8 mouse cellular contexts compared by ENCODE assay signal in genomic region chr15:102670767-102671575, GRCm38 (mm10). TPM values are rescaled to one million over a fixed set of nuclear protein-coding genes. Genes with fewer than 3 reads are reported as not detected.
DNase-seq lines count a peak whose midpoint lies in the region; ATAC-seq and TF ChIP-seq lines count a peak whose summit lies in the region.

No protein-coding gene starts in this region.

- H3K27me3 ChIP-seq in E14TG2a.4 (ENCODE audit: insufficient read depth, low read length): no peaks in the 10 kb centered on the region
- no peaks in the 10 kb centered on the region for H3K27me3 ChIP-seq in forebrain, embryonic 13.5 days
- no peaks in the 10 kb centered on the region for H3K27me3 ChIP-seq in neural tube, embryonic 15.5 days (replicated peaks)

- peaks cover 76% of the 10 kb centered on the region for H3K4me1 ChIP-seq in E14TG2a.4 (replicated peaks; ENCODE audit: low read depth, low read length)
- peaks cover 41% of the 10 kb centered on the region for H3K4me1 ChIP-seq in forebrain, embryonic 13.5 days
- peaks cover 46% of the 10 kb centered on the region for H3K4me1 ChIP-seq in neural tube, embryonic 15.5 days

- peak overlapping the region; percentile 91 for H3K4me3 ChIP-seq in E14TG2a.4 (replicated peaks; ENCODE audit: low read length)
- peak overlapping the region; percentile 79 for H3K4me3 ChIP-seq in forebrain, embryonic 13.5 days
- peak overlapping the region; percentile 74 for H3K4me3 ChIP-seq in neural tube, embryonic 15.5 days (replicated peaks)

- peaks cover 38% of the 10 kb centered on the region for H3K36me3 ChIP-seq in E14TG2a.4 (ENCODE audit: insufficient read depth, low read length)
- H3K36me3 ChIP-seq in forebrain, embryonic 13.5 days (ENCODE audit: poor library complexity, severe bottlenecking): peaks cover 21% of the 10 kb centered on the region
- peaks cover 7% of the 10 kb centered on the region for H3K36me3 ChIP-seq in neural tube, embryonic 15.5 days

- TF ChIP-seq CTCF in E14TG2a.4 (conservative IDR thresholded peaks at IDR 0.05; ENCODE audit: low read length): peak; percentile 94

- peak; percentile 96 for DNase-seq in c-Kit-positive CD71-positive TER-119-positive erythroid progenitor cells, embryonic 14.5 days (ENCODE audit: low spot score)
- peak; percentile 96 to 97 for DNase-seq in heart, postnatal 14 days
- DNase-seq in layer of hippocampus, adult 11-12 months (ENCODE audit: low spot score): peak; percentile 97
- peak; percentile 98 for DNase-seq in lung, adult 18-20 months
- DNase-seq in testis, postnatal 14 days (ENCODE audit: low spot score): peak; percentile 98

- peak overlapping the region; percentile 84 for H3K4me2 ChIP-seq in forebrain, embryonic 13.5 days
- H3K4me2 ChIP-seq in neural tube, embryonic 15.5 days: peak overlapping the region; percentile 76

- under 1% methylated on average over 53 of the region's 53 CpGs for WGBS in forebrain, embryonic 13.5 days
- WGBS in neural tube, embryonic 15.5 days: under 1% methylated on average over 53 of the region's 53 CpGs

- peak overlapping the region; percentile 92 for H3K9ac ChIP-seq in forebrain, embryonic 13.5 days
- H3K9ac ChIP-seq in neural tube, embryonic 15.5 days (replicated peaks): peak overlapping the region; percentile 96

- peak overlapping the region; percentile 99 for H3K27ac ChIP-seq in forebrain, embryonic 13.5 days
- H3K27ac ChIP-seq in neural tube, embryonic 15.5 days (replicated peaks): peak overlapping the region; percentile 97

- H3K9me3 ChIP-seq in E14TG2a.4 (ENCODE audit: low read length): no peaks in the 10 kb centered on the region
- no peaks in the 10 kb centered on the region for H3K9me3 ChIP-seq in forebrain, embryonic 13.5 days (replicated peaks)
- H3K9me3 ChIP-seq in neural tube, embryonic 15.5 days (replicated peaks): no peaks in the 10 kb centered on the region

- ATAC-seq in forebrain, embryonic 13.5 days: peak; percentile 93
- ATAC-seq in neural tube, embryonic 15.5 days (ENCODE audit: low FRiP score): peak; percentile 87

- intact Hi-C loops in heart, postnatal 14 days (cut with DNase I): loop anchor here (2.0 kb wide), 1 partner anchor 46 kb away; the partner anchor contains the start of genes Atf7 and Gm28047

RNA-seq across cellular contexts. Expression of gene Atp5g2, which starts 1.2 kb away (rescaled TPM):
- 52.3 and 79.6 TPM in 2 replicates for polyA plus RNA-seq in forebrain, embryonic 13.5 days (2015; fragmentation: Nextera tagmentation; extraction: Ambion mirVana)
- total RNA-seq in heart, postnatal 14 days (2021): 10 to 100 TPM; 22.8 to 37.2 TPM
- 49.7 and 63.7 TPM in 2 replicates for polyA plus RNA-seq in neural tube, embryonic 15.5 days (2015; fragmentation: Nextera tagmentation; extraction: Ambion mirVana)

RNA-seq across cellular contexts. Expression of gene Atf7, which starts 45.7 kb away (rescaled TPM):
- 19.8 and 22.1 TPM in 2 replicates for polyA plus RNA-seq in forebrain, embryonic 13.5 days (2015; fragmentation: Nextera tagmentation; extraction: Ambion mirVana)
- 10 to 100 TPM; 65.2 to 68.8 TPM for total RNA-seq in heart, postnatal 14 days (2021)
- polyA plus RNA-seq in neural tube, embryonic 15.5 days (2015; fragmentation: Nextera tagmentation; extraction: Ambion mirVana): 16.6 and 19.5 TPM in 2 replicates

RNA-seq across cellular contexts. Expression of gene Gm28047, which starts 46.1 kb away (rescaled TPM):
- not detected in 2 replicates for polyA plus RNA-seq in forebrain, embryonic 13.5 days (2015; fragmentation: Nextera tagmentation; extraction: Ambion mirVana)
- under 1 TPM in 1 of 2 experiments, not detected in 1; 0.83 TPM for total RNA-seq in heart, postnatal 14 days (2021)
- 0.50 TPM in 1 of 2 replicates, not detected in the other for polyA plus RNA-seq in neural tube, embryonic 15.5 days (2015; fragmentation: Nextera tagmentation; extraction: Ambion mirVana)

RNA-seq across cellular contexts. Expression of gene Calcoco1, which starts 51.0 kb away (rescaled TPM):
- 45.0 and 48.7 TPM in 2 replicates for polyA plus RNA-seq in forebrain, embryonic 13.5 days (2015; fragmentation: Nextera tagmentation; extraction: Ambion mirVana)
- 100 to 1,000 TPM in 1 of 2 experiments, 10 to 100 TPM in 1; 89.5 to 104 TPM for total RNA-seq in heart, postnatal 14 days (2021)
- polyA plus RNA-seq in neural tube, embryonic 15.5 days (2015; fragmentation: Nextera tagmentation; extraction: Ambion mirVana): 28.3 and 41.6 TPM in 2 replicates

Comparison
In these comparisons a context has a peak if more than half of its experiments do, and no peak if none do; other contexts are left out.
1. Peak in every context shown above with its lines: DNase-seq, ATAC-seq, H3K4me3 ChIP-seq and H3K27ac ChIP-seq.